Mouse (Mus musculus): ENCODE results near the gene Senp2. TPM values are rescaled to one million over a fixed set of nuclear protein-coding genes. Genes with fewer than 3 reads are reported as not detected.
"Not testable (repeated sequence)": the region's sequence is repeated elsewhere in the genome, so short reads cannot be mapped to it uniquely, and the experiment has no call there.

The Senp2 gene
- 10 to 100 TPM; 16.6 to 20.1 TPM for polyA plus RNA-seq (2017; shearing (Covaris generic))

GRCm38 (mm10) chr16:22009099-22009584 lies at the start of gene Senp2:
Senp2 (plus strand) TSS chr16:22009484.
- peak; percentile 93 for ATAC-seq

DNA sequence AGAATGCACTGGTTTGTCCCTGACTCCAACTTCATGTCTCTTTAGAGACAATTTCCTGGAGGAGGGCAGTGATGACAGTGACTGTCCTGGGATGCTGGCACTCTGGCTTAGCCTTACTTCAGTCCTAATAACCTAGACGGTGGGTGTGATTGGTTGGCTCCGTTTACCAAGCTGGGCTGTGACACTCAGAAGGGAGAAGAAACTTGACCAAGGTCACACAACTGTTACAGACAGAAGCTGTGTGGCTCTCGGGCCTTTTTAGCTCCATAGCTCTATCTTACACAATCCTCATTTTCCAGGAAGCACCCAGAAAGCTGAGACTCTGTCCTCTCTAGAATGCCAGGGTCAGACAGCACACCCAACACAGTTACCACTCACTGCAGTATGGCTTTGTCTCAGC lies 43.7 kb upstream of the Senp2 start:
- no peak for ATAC-seq

- no peak for ATAC-seq
Measured at GRCm38 (mm10) chr16:21969874-21970273, 39.4 kb upstream of the Senp2 start.

DNA sequence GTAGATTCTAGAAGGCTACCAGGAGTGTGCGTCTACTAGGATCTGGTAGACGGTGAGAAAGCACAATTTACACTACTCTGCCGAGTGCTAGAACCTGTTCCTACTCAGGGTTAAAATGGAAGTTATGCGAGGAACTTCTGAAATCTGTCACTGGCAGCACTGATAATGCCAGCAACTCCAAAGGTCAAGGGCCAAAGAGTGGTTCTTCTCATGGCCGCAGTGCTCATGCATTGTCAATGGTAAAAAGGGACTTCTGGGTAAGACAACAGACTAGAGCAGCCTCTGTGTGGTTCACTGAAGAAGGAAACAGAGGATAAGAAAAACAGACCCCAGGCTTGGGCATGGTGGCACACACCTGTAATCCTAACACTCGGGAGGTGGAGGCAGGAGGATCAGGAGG lies 38.7 kb upstream of the Senp2 start:
- ATAC-seq, result no peak

DNA sequence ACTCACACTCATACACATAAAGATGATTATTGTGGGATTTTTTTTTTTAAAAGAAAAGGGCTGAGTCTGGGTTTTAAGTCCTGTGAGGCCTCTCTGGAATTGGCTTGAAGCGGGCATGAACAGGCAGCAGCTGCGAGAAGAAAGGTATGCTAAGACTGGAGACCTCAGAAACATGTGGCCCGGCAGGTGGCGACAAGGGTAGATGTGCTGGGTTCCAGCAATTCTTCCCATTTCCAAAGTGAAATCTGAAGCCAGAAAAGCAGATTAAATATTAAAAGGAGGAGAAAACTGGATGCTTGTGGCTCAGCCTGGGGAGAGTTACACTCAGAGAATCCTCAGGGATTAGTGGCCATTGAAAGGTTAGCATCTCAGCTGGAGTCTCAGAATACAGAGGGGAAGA lies 37.8 kb upstream of the Senp2 start:
- no peak for ATAC-seq

GRCm38 (mm10) chr16:21976203-21976602 lies 33.1 kb upstream of the Senp2 start:
- no peak for ATAC-seq

DNA sequence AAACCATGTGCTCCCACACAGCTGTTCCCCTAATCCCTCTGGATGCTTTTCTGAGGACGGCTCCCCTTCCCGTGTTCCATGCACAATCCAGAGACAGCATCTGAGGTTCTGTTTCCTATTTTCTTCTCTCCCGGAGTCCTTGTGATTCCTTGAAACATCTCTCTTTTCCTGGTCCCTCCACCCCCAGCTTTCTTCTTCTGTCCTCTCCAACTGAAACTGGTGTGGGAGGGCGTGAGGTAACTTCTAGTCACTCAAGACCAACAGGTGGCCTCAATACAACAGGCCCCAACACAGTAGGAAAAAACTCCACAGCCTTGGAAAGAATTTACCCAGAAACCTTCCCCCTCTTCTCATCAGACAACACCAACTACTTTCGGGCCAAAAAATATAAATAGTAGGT lies 31.9 kb upstream of the Senp2 start:
- no peak for ATAC-seq

GRCm38 (mm10) chr16:21983146-21983545 lies 26.1 kb upstream of the Senp2 start:
- no peak for ATAC-seq

DNA sequence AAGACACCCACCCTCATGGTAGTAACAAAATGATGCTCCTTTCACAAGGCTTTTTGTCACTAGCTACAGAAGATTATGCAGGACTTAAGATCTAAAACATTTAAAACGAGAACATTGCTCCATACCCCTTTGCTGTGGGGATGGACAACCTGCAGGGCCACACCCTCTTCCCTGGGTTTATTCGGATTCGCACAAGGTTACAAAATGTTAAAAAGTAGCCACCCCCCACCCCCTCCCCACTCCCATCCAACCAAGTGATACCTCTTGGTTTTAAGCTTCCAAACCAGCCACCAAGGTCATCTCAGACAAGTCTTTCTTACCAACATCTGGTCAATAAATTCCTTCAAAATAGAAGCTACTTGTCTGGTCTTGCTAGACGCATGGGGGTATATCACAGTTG lies 25.7 kb upstream of the Senp2 start:
- ATAC-seq, result no peak

DNA sequence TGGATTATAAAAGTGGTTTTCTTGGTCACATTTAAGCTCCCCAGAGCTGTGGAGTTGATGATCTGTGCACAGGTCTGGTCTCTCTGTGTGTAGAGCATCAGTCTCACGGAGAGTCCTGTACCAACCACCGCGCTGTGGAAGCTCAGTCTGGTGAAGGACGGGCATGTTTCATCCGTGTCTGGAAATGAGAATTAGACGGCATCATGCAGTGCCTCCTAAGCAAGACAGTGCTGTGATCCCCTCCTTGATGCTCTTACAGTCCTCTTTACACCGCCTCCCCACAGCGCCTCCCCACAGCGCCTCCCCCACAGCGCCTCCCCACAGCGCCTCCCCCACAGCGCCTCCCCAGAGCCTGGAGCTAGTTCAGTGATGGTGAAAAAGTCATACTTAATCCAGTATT lies 25.2 kb upstream of the Senp2 start:
- ATAC-seq, result no peak

DNA sequence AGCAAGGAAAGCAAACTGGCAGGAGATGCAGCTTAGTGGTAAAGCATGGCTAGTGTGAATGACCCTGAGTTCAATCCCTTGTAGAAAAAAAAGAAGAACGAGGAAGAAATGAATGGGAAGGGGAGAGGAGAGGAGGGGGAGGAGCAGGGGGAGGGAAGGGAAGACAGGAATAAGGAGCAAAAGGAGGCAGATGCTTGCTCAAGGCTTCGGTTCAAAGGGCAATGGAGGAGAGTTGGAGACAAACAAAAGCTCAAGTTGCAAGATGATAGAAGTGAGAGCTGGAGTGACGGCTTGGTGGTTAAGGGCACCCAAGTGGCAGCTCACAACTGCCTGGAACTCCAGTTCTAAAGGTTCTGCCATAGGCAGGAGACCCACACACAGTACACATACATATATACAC lies 23.1 kb upstream of the Senp2 start:
- ATAC-seq, result no peak

- ATAC-seq, result no peak
Measured at GRCm38 (mm10) chr16:21987956-21988355, 21.3 kb upstream of the Senp2 start.

- not testable (repeated sequence) for ATAC-seq
Measured at GRCm38 (mm10) chr16:21990893-21991292, 18.4 kb upstream of the Senp2 start.

DNA sequence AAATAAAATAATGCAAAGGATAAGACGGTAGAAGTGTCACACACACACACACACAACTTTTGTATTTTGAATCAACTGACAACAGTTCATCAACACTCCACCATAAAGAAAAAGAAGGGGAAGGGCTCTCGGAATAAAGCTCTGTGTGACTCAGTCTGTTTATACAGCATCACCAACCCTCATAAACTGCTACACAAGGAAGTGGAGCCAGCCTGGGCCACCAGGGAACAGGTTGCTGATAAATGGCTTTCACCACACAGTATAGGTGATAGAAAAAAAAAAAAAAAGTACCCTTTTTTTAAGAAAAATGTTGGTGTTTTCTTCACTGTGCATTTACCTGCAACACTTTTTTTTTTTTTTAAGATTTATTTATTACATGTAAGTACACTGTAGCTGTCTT lies 17.5 kb upstream of the Senp2 start:
- no peak for ATAC-seq

DNA sequence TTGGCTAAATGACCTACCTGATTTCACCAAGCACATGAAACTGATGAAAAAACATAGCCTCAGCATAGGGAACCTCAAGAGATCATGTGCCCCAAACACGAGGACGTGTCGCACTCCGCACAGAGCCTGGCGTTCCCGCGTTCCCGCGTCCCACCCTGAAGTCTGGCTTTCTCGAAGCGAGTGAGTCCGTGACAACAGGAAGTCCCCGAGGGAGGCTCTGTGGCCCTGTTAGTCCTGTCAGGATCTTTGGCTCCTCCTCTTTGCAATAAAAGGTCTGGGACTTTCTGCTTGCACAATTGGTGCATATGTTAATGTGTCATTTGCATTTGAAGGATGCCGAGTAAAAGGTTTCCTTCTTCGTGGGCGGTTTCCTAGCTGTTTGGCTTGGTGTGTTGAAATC lies 14.0 kb upstream of the Senp2 start, which contains the start of gene Liph:
Gene Liph, minus strand, starts transcription at position 360 of the 400 bp plus-strand sequence.
- ATAC-seq, result peak; percentile 78

- ATAC-seq, result no peak
Measured at GRCm38 (mm10) chr16:21996402-21996801, 12.9 kb upstream of the Senp2 start.

GRCm38 (mm10) chr16:21996881-21997641 lies 12.2 kb upstream of the Senp2 start:
- no peak for ATAC-seq

DNA sequence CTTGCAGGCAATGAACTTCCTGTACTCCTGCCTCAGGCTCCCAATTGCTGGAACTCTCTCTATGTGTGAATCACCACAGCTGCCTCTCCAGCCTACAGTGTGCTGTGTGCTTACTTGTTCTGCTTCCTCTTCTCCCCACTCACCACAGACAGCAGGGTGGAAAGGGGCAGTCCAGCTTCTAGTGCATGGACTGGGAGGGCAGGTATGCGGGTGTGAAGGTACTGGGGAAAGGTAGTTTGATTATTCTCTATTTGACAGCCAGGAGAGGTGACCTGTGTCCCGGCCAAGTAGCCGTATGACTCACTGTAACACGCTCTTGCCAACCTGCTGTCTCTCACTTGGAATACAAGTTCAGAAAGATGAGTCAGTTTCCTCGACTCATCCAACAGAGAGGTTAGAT lies 11.2 kb upstream of the Senp2 start:
- ATAC-seq, result no peak

DNA sequence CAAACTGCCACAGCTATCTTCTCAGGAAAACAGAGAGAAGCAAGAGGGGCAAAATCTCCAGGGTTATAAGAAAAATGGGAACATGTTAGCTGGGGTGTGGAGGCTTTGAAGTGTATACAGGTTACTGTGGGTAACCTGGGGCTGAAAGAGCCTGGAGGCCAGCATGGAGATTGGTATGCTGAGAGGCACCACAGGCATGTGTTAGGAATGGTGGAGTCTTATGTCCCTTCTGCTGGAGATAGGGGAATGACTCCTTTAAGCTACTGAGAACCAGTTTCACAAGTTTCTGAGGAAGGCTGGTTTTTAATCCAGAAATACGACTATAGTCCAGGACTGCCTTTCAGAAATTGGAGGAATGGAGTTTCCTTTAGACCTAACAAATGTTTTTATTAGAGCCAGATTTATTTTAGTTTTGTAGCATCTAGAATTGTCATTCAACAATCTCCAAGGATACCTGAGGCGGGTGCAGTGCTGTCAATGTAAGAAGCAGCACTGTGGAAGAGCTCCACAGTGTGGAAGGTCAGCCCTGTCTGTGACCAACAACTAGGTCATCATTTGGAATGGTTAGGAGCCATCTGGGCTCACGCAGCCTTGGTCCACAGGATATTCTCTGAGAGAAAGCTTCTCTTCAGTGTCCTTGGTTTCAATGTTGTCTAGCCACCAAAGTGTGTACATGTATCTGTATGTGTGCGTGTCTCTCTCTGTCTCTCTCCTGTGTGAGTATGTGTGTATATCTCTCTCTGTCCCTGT lies 9.2 kb upstream of the Senp2 start:
- ATAC-seq, result no peak

GRCm38 (mm10) chr16:22001172-22001571 lies 8.1 kb upstream of the Senp2 start:
- ATAC-seq, result no peak

DNA sequence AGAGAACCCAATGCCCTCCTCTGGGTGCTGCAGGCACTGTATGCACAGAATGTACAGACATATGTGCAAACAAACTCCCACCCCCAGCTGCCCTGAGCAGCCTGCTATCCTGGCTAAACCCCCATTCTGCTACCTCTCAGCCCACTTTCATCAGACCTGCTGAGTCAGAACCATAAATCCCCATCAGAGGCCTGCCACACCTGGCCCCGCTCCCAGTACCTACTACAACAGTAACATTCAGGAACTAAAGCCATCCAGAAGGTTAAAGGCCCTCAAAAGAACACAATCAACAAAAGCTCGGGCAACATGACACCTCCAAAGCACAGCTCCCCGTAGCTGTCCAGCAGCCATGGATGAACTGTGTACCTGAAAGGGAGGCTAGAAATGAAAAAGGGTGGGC lies 7.7 kb upstream of the Senp2 start:
- no peak for ATAC-seq

DNA sequence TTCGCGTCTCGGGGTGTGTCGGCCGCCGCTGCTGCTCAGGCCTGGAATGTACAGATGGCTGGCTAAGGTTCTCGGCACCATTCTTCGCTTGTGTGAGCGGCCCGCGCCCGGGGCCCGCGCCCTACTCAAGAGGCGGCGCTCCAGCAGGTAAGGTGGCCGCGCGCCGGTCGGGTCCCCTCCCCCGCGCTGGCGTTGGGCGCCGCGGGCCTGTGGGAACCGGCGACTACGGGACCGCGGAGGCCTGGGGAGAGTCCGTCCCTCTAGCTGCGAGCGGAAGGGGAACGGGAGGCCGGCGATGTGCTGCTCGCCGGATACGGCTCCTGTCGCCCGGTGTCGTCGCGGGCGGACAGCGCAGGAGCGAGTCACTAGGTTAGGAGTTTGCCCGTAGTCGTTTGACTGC lies 312 bp downstream of the Senp2 start:
- peak; percentile 48 for ATAC-seq

- no peak for ATAC-seq
Measured at GRCm38 (mm10) chr16:22015569-22015968, 6.3 kb downstream of the Senp2 start.

GRCm38 (mm10) chr16:22022122-22022521 lies 12.8 kb downstream of the Senp2 start:
- ATAC-seq, result no peak

All from CD4-positive, CD25-positive, alpha-beta regulatory T cell, adult 4 months (primary cell).